Mouse (Mus musculus) layer of hippocampus, adult 11-12 months (tissue): ENCODE measurements around the gene Rrbp1.

Source experiments
- DNase-seq: peaks from one replicate; pipeline ENCODE4 v3.0.0; 2022; ENCODE audit warnings: low spot score

Rrbp1 gene

GRCm38 (mm10) chr2:143917622-143918021, 93.4 kb downstream of the Rrbp1 start:
- DNase-seq = no peak

GRCm38 (mm10) chr2:143916229-143916628, 94.8 kb downstream of the Rrbp1 start:
- peak; percentile 39 for DNase-seq

- DNase-seq = peak; percentile 52
Observed at GRCm38 (mm10) chr2:143915600-143916135, 95.4 kb downstream of the Rrbp1 start.

GRCm38 (mm10) chr2:143914760-143915599, 96.1 kb downstream of the Rrbp1 start, which contains the start of gene Dstn:
Gene Dstn, plus strand, starts transcription at chr2:143915320.
- DNase-seq = peak; percentile 97

- no peak for DNase-seq
Observed at GRCm38 (mm10) chr2:143914221-143914620, 96.8 kb downstream of the Rrbp1 start.

- DNase-seq = no peak
Observed at GRCm38 (mm10) chr2:143912199-143912598, 98.9 kb downstream of the Rrbp1 start.

GRCm38 (mm10) chr2:143909230-143909629, 101.8 kb downstream of the Rrbp1 start:
- no peak for DNase-seq

GRCm38 (mm10) chr2:143904896-143905295, 106.2 kb downstream of the Rrbp1 start:
- DNase-seq = no peak

GRCm38 (mm10) chr2:143903376-143904045, 107.6 kb downstream of the Rrbp1 start:
- DNase-seq = no peak

GRCm38 (mm10) chr2:143900821-143901351, 110.2 kb downstream of the Rrbp1 start:
- DNase-seq = no peak

GRCm38 (mm10) chr2:143899470-143900220, 111.4 kb downstream of the Rrbp1 start:
- no peak for DNase-seq
